Mouse (Mus musculus) heart, postnatal 0 days (tissue): Measurements from ENCODE around the gene Ap3d1.

Source experiments
- CTCF ChIP-seq: IDR thresholded peaks from 2 replicates; pipeline ENCODE4 v1.5.1; 2016; ENCODE audit warnings: antibody characterized with exemption, control low read depth, low read depth
- EP300 ChIP-seq: IDR thresholded peaks from 2 replicates; pipeline ENCODE4 v1.6.1; 2016; ENCODE audit warnings: antibody characterized with exemption, low read depth

GRCm38 (mm10) chr10:80754594-80755290 lies 12.7 kb upstream of the Ap3d1 start, which contains the start of gene Dot1l:
- no peak for TF ChIP-seq CTCF
- peak; percentile 74; the same call in 1 of the 2 replicates for TF ChIP-seq EP300
